Mouse (Mus musculus) megakaryocyte, adult 5-6 weeks (primary cell): ENCODE data around the gene Fam219b. TPM values are rescaled to one million over a fixed set of nuclear protein-coding genes. Genes with fewer than 3 reads are reported as not detected.

Experiments
- ATAC-seq: 2 replicates; pipeline ENCODE4 v1.8.0; 2016; ENCODE audit warnings: mild to moderate bottlenecking, inconsistent platforms; ENCODE audit not compliant: poor library complexity, severe bottlenecking
- total RNA-seq, 2 experiments: library from RNA; stranded (forward) in 1 of 2; stranded (reverse) in 1 of 2; fragments of 153-499, 151-499 nt in 1 of 2; fragments of 221-1000, 200-1000 nt in 1 of 2; gene quantifications; 2 replicates each; pipeline versions ENCODE4 v1.2.3 to v1.2.4; 2015 to 2017

The Fam219b gene
- total RNA-seq (2015): 5.1 and 5.4 TPM in 2 replicates
- total RNA-seq (2017): 8.7 and 10.5 TPM in 2 replicates

- ATAC-seq: peak; percentile 93
Observed at GRCm38 (mm10) chr9:57537044-57537727, at the start of gene Fam219b. Gene Fam219b (plus strand): TSS chr9:57537528.

GRCm38 (mm10) chr9:57487807-57488206, 49.5 kb upstream of the Fam219b start:
- ATAC-seq: peak; percentile 62

- no peak for ATAC-seq
Observed at GRCm38 (mm10) chr9:57493532-57493931, 43.8 kb upstream of the Fam219b start.

- no peak for ATAC-seq
Observed at GRCm38 (mm10) chr9:57494970-57495369, 42.4 kb upstream of the Fam219b start.

- ATAC-seq: no peak
Observed at GRCm38 (mm10) chr9:57497236-57497635, 40.1 kb upstream of the Fam219b start.

GRCm38 (mm10) chr9:57498536-57498935, 38.8 kb upstream of the Fam219b start:
- ATAC-seq: no peak

GRCm38 (mm10) chr9:57501452-57501851, 35.9 kb upstream of the Fam219b start:
- ATAC-seq: no peak

- no peak for ATAC-seq
Observed at GRCm38 (mm10) chr9:57501861-57502260, 35.5 kb upstream of the Fam219b start.

GRCm38 (mm10) chr9:57502911-57503621, 34.3 kb upstream of the Fam219b start:
- ATAC-seq: no peak

- ATAC-seq: no peak; the same call in 1 of the 2 replicates
Observed at GRCm38 (mm10) chr9:57503622-57504380, 33.5 kb upstream of the Fam219b start, which contains the start of gene Rpp25. Gene Rpp25 (plus strand): TSS chr9:57504026.

GRCm38 (mm10) chr9:57504381-57504700, 33.0 kb upstream of the Fam219b start:
- ATAC-seq: peak; percentile 84

- no peak for ATAC-seq
Observed at GRCm38 (mm10) chr9:57504891-57505290, 32.4 kb upstream of the Fam219b start.

GRCm38 (mm10) chr9:57505700-57506099, 31.6 kb upstream of the Fam219b start:
- ATAC-seq: peak; percentile 51

- ATAC-seq: no peak
Observed at GRCm38 (mm10) chr9:57510577-57510976, 26.8 kb upstream of the Fam219b start.

GRCm38 (mm10) chr9:57517113-57517512, 20.2 kb upstream of the Fam219b start:
- ATAC-seq: peak; percentile 41; the same call in 1 of the 2 replicates

- no peak for ATAC-seq
Observed at GRCm38 (mm10) chr9:57520375-57521055, 16.8 kb upstream of the Fam219b start.

GRCm38 (mm10) chr9:57521056-57521911, 16.0 kb upstream of the Fam219b start, which contains the start of gene Cox5a:
Gene Cox5a (plus strand): TSS chr9:57521274.
- peak; percentile 93 for ATAC-seq

- no peak for ATAC-seq
Observed at GRCm38 (mm10) chr9:57522114-57522860, 15.0 kb upstream of the Fam219b start.

GRCm38 (mm10) chr9:57522861-57523246, 14.5 kb upstream of the Fam219b start:
- ATAC-seq: no peak
